15 mouse cellular contexts compared by ENCODE assay signal in the genomic region with DNA sequence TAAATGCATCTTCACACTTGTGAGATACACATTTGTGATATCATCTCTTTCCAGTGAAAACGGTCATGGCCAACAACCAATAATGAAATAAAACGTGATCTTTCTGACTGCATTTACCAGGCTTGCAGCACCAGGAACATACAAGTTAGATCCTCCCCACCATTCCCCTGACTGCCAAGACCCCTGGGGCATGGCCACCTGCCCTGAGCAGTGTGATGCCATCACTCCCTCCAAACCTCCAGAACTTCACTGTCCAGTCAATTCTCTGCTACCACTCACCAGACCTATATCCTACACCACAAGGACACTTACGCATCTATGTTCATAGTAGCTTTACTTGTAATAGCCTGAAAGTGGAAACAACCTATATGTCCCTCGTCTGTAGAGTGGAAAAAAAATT.
DNase-seq lines count a peak whose midpoint lies in the region.
"Had no signal": no experiment of that assay in that cellular context is flagged by ENCODE, and none has a peak within 500 bp of the region (broad histone marks: within the 10 kb centered on the region; RNA-seq: fewer than 3 reads in every experiment).

No protein-coding gene starts in this region.

- H3K27me3 ChIP-seq in midbrain, embryonic 10.5 days (ENCODE audit: low read depth, poor library complexity, severe bottlenecking) = no peaks in the 10 kb centered on the region
- H3K27me3 ChIP-seq in hindbrain, embryonic 10.5 days (ENCODE audit: insufficient read depth, poor library complexity, severe bottlenecking) = no peaks in the 10 kb centered on the region
- H3K27me3 ChIP-seq: embryonic facial prominence, embryonic 12.5 days; forebrain, embryonic 15.5 days; heart, embryonic 13.5 days; intestine, embryonic 15.5 days had no signal

- H3K27ac ChIP-seq in midbrain, embryonic 10.5 days (replicated peaks) = no peak overlapping the region
- H3K27ac ChIP-seq in hindbrain, embryonic 10.5 days = no peak overlapping the region
- H3K27ac ChIP-seq: embryonic facial prominence, embryonic 12.5 days; forebrain, embryonic 15.5 days; heart, embryonic 13.5 days; hindbrain, embryonic 14.5 days; intestine, embryonic 15.5 days had no signal

- no peak overlapping the region for H3K4me3 ChIP-seq in midbrain, embryonic 10.5 days
- H3K4me3 ChIP-seq in hindbrain, embryonic 10.5 days = no peak overlapping the region
- H3K4me3 ChIP-seq: embryonic facial prominence, embryonic 12.5 days; forebrain, embryonic 15.5 days; heart, embryonic 13.5 days; intestine, embryonic 15.5 days had no signal

- peak; percentile 92 for DNase-seq in brain, adult 2 months (ENCODE audit: low read depth, low spot score)
- DNase-seq in cerebellum, adult 11-12 months = peak; percentile 88
- DNase-seq in cerebellum, adult 9-10 months = peak; percentile 85
- peak; percentile 91 to 93 for DNase-seq in cerebellum, postnatal 25 days
- DNase-seq in midbrain, embryonic 10.5 days (ENCODE audit: low spot score) = no peak
- DNase-seq in hindbrain, embryonic 10.5 days (ENCODE audit: low spot score) = no peak
- no peak for DNase-seq in left cerebral cortex, adult 11 months (ENCODE audit: low spot score)
- DNase-seq: adrenal gland, postnatal 10 days; gastrocnemius, postnatal 10 days; kidney, adult 18-20 months had no signal

- WGBS in midbrain, embryonic 10.5 days = 94% methylated on average over 4 of the region's 4 CpGs
- 89% methylated on average over 4 of the region's 4 CpGs for WGBS in hindbrain, embryonic 10.5 days

- H3K9me3 ChIP-seq in midbrain, embryonic 10.5 days (replicated peaks) = peaks cover 11% of the 10 kb centered on the region
- H3K9me3 ChIP-seq in hindbrain, embryonic 10.5 days = peaks cover 8% of the 10 kb centered on the region
- H3K9me3 ChIP-seq: embryonic facial prominence, embryonic 12.5 days; forebrain, embryonic 15.5 days; intestine, embryonic 15.5 days had no signal

- no peaks in the 10 kb centered on the region for H3K4me1 ChIP-seq in midbrain, embryonic 10.5 days
- no peaks in the 10 kb centered on the region for H3K4me1 ChIP-seq in hindbrain, embryonic 10.5 days (replicated peaks)
- H3K4me1 ChIP-seq: embryonic facial prominence, embryonic 12.5 days; forebrain, embryonic 15.5 days; heart, embryonic 13.5 days; intestine, embryonic 15.5 days had no signal

- H3K36me3 ChIP-seq in midbrain, embryonic 10.5 days = no peaks in the 10 kb centered on the region
- H3K36me3 ChIP-seq in hindbrain, embryonic 10.5 days = no peaks in the 10 kb centered on the region
- H3K36me3 ChIP-seq: embryonic facial prominence, embryonic 12.5 days; forebrain, embryonic 15.5 days; heart, embryonic 13.5 days; intestine, embryonic 15.5 days had no signal

Comparison
In these comparisons a context has a peak if more than half of its experiments do, and no peak if none do; other contexts are left out.
1. DNase-seq: peak in brain, adult 2 months (single experiment), cerebellum, adult 11-12 months (single experiment), cerebellum, adult 9-10 months (single experiment) and cerebellum, postnatal 25 days (2 of 2); none in midbrain, embryonic 10.5 days (single experiment), hindbrain, embryonic 10.5 days (single experiment) and left cerebral cortex, adult 11 months (single experiment).